Mouse (Mus musculus): ENCODE measurements at regions not wholly inside any gene's neighbourhood (a gene's known extent, or its start where the extent isn't known, plus 50 kb on each side); places are given as distances from the start of the nearest gene placed in this dataset.

DNA sequence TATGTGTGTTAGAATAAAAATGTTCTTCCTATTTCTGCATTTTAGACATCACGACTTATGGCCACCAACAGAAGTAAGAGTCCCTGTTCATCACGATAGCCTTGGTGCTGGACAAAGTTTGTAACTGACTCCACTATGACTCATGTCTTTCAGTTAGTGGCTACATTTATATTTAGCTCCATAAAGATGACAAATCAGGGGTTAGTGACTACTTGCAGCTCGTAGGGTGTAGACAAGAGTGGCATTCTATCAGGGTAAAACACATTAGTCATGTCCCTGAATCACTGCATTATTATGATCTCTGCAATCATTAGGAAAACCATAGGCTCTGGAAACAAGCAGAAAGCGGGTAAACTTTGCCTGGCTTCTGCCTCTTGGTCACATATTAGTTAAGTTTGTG is 252.4 kb upstream of the Dnajc19 start:
- ATAC-seq (ENCODE audit: insufficient read depth, low read depth) (no peak), DNase-seq (ENCODE audit: low spot score) (no peak)
- no peak overlapping the region for H3K9ac ChIP-seq (replicated peaks; ENCODE audit: low read depth, low read length)
- no peak overlapping the region for H3K4me3 ChIP-seq (ENCODE audit: low read depth, low read length)
- H3K4me1 ChIP-seq (ENCODE audit: control insufficient read depth, insufficient read depth), result no peaks in the 10 kb centered on the region
- H3K9me3 ChIP-seq (replicated peaks; ENCODE audit: control insufficient read depth, low read length), result no peaks in the 10 kb centered on the region
- H3K27ac ChIP-seq (ENCODE audit: low read depth), result no peak overlapping the region
- WGBS, result 51% methylated on average over 4 of the region's 4 CpGs
- no peak overlapping the region for H3K4me2 ChIP-seq (ENCODE audit: low read depth, low read length)
- H3K36me3 ChIP-seq (replicated peaks; ENCODE audit: control insufficient read depth, insufficient read depth, low read length), result no peaks in the 10 kb centered on the region
- TF ChIP-seq EP300 (IDR thresholded peaks at IDR 0.05; ENCODE audit: low read depth), result no peak
- no peak for TF ChIP-seq CTCF (IDR thresholded peaks at IDR 0.05; ENCODE audit: low read depth)
- H3K27me3 ChIP-seq (ENCODE audit: control insufficient read depth, insufficient read depth, low read length), result no peaks in the 10 kb centered on the region

DNA sequence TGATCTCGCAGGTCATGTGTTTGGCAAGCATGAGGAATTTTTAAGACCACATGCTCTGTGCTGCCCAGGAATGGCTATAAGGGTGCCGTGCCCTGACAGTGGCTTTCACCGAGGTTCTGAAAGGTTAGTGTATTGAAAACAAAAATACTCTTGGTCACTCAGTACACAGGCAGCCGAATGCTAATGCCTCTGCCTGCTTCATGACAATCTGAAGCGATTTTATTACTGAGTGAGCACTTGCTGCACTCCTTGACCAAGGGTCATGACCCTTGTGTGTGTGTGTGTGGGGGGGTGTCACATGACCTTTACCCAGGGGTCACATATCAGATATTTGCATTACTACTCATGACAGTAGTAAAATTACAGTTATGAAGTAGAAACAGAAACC is 250.8 kb upstream of the Dnajc19 start:
- 48% methylated on average over 5 of the region's 5 CpGs for WGBS
- H3K9ac ChIP-seq (replicated peaks; ENCODE audit: low read depth, low read length), result no peak overlapping the region
- no peak overlapping the region for H3K27ac ChIP-seq (ENCODE audit: low read depth)
- no peaks in the 10 kb centered on the region for H3K4me1 ChIP-seq (ENCODE audit: control insufficient read depth, insufficient read depth)
- ATAC-seq (ENCODE audit: insufficient read depth, low read depth) (no peak), DNase-seq (ENCODE audit: low spot score) (no peak)
- H3K9me3 ChIP-seq (replicated peaks; ENCODE audit: control insufficient read depth, low read length), result no peaks in the 10 kb centered on the region
- H3K36me3 ChIP-seq (replicated peaks; ENCODE audit: control insufficient read depth, insufficient read depth, low read length), result no peaks in the 10 kb centered on the region
- H3K4me3 ChIP-seq (ENCODE audit: low read depth, low read length), result no peak overlapping the region
- no peaks in the 10 kb centered on the region for H3K27me3 ChIP-seq (ENCODE audit: control insufficient read depth, insufficient read depth, low read length)
- no peak overlapping the region for H3K4me2 ChIP-seq (ENCODE audit: low read depth, low read length)
- no peak for TF ChIP-seq EP300 (IDR thresholded peaks at IDR 0.05; ENCODE audit: low read depth)
- TF ChIP-seq CTCF (IDR thresholded peaks at IDR 0.05; ENCODE audit: low read depth), result no peak

DNA sequence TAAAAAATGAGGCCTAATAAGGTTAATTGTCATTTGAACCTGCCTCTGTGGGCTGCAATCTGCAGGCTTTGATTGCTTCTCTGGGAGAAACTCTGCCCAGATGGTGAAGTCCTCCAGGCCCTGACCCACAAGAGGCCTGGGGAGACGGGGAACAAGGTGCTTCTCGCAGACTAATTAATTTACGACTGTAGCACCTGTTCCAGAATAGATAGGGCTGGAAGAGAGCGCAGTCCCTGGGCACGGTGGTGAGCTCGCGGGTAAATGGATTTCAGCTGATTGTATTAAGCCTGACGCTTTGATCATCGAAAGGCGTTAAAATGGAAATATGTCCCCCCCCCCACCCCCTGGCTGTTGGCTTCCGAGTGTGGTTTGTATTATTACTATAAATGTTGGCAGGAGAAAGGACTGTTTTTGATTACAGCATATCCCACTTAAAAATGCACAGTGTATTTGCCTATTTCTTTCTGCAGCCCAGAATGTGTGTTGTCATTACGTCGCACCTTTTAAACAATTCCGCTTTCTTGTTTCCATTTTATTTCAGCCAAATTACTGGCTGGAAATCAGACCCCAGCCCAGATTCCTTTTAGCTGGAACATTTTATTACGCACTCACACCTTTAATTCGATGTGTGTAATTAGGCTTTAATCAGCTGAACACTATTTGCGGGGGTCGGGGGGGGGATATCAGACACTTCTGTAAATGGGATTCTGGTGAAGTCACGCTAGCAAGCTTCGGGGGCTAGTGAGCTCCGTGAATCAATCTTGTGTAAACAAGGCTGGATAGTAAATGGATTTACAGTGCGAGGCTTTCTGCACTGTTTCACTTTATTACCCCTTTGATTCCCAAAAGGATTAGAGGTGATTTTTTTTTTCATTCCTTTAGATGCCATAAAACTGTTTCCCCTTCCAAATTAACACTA is 250.1 kb upstream of the Dnajc19 start:
- Histone ChIP-seq H3K9me3 (replicated peaks; ENCODE audit: control insufficient read depth, low read length) (no peaks in the 10 kb centered on the region), H3K4me3 (ENCODE audit: low read depth, low read length) (no peak overlapping the region), H3K27ac (ENCODE audit: low read depth) (no peak overlapping the region), H3K4me1 (ENCODE audit: control insufficient read depth, insufficient read depth) (no peaks in the 10 kb centered on the region), H3K27me3 (ENCODE audit: control insufficient read depth, insufficient read depth, low read length) (no peaks in the 10 kb centered on the region), H3K36me3 (replicated peaks; ENCODE audit: control insufficient read depth, insufficient read depth, low read length) (no peaks in the 10 kb centered on the region), H3K9ac (replicated peaks; ENCODE audit: low read depth, low read length) (no peak overlapping the region), H3K4me2 (ENCODE audit: low read depth, low read length) (no peak overlapping the region)
- TF ChIP-seq EP300 (IDR thresholded peaks at IDR 0.05; ENCODE audit: low read depth) (no peak), CTCF (IDR thresholded peaks at IDR 0.05; ENCODE audit: low read depth) (no peak)
- 56% methylated on average over 22 of the region's 22 CpGs for WGBS
- no peak for ATAC-seq (ENCODE audit: insufficient read depth, low read depth)
- no peak for DNase-seq (ENCODE audit: low spot score)

GRCm38 (mm10) chr3:34328865-34329264 is 247.7 kb upstream of the Dnajc19 start:
- H3K27me3 ChIP-seq (ENCODE audit: control insufficient read depth, insufficient read depth, low read length), result no peaks in the 10 kb centered on the region
- H3K27ac ChIP-seq (ENCODE audit: low read depth), result no peak overlapping the region
- H3K4me1 ChIP-seq (ENCODE audit: control insufficient read depth, insufficient read depth), result no peaks in the 10 kb centered on the region
- no peak overlapping the region for H3K9ac ChIP-seq (replicated peaks; ENCODE audit: low read depth, low read length)
- WGBS, result 17% methylated on average over 2 of the region's 2 CpGs
- H3K9me3 ChIP-seq (replicated peaks; ENCODE audit: control insufficient read depth, low read length), result no peaks in the 10 kb centered on the region
- no peak for ATAC-seq (ENCODE audit: insufficient read depth, low read depth)
- no peaks in the 10 kb centered on the region for H3K36me3 ChIP-seq (replicated peaks; ENCODE audit: control insufficient read depth, insufficient read depth, low read length)
- no peak overlapping the region for H3K4me2 ChIP-seq (ENCODE audit: low read depth, low read length)
- DNase-seq (ENCODE audit: low spot score), result peak; percentile 38
- H3K4me3 ChIP-seq (ENCODE audit: low read depth, low read length), result no peak overlapping the region
- no peak for TF ChIP-seq EP300 (IDR thresholded peaks at IDR 0.05; ENCODE audit: low read depth)
- peak; percentile 42 for TF ChIP-seq CTCF (IDR thresholded peaks at IDR 0.05; ENCODE audit: low read depth)

GRCm38 (mm10) chr3:34325669-34326068 is 244.5 kb upstream of the Dnajc19 start:
- Histone ChIP-seq H3K36me3 (replicated peaks; ENCODE audit: control insufficient read depth, insufficient read depth, low read length) (no peaks in the 10 kb centered on the region), H3K4me2 (ENCODE audit: low read depth, low read length) (no peak overlapping the region), H3K4me3 (ENCODE audit: low read depth, low read length) (no peak overlapping the region), H3K27ac (ENCODE audit: low read depth) (no peak overlapping the region), H3K4me1 (ENCODE audit: control insufficient read depth, insufficient read depth) (no peaks in the 10 kb centered on the region), H3K9ac (replicated peaks; ENCODE audit: low read depth, low read length) (no peak overlapping the region), H3K9me3 (replicated peaks; ENCODE audit: control insufficient read depth, low read length) (no peaks in the 10 kb centered on the region), H3K27me3 (ENCODE audit: control insufficient read depth, insufficient read depth, low read length) (no peaks in the 10 kb centered on the region)
- 87% methylated on average over 1 of the region's 1 CpGs for WGBS
- ATAC-seq (ENCODE audit: insufficient read depth, low read depth) (no peak), DNase-seq (ENCODE audit: low spot score) (no peak)
- TF ChIP-seq EP300 (IDR thresholded peaks at IDR 0.05; ENCODE audit: low read depth) (no peak), CTCF (IDR thresholded peaks at IDR 0.05; ENCODE audit: low read depth) (no peak)
